Mouse (Mus musculus): Measurements from ENCODE around the gene Gm20388. TPM values are rescaled to one million over a fixed set of nuclear protein-coding genes. Genes with fewer than 3 reads are reported as not detected.

Gm20388 gene
- polyA plus RNA-seq, 1 experiment from 2014 or later, result not detected

DNA sequence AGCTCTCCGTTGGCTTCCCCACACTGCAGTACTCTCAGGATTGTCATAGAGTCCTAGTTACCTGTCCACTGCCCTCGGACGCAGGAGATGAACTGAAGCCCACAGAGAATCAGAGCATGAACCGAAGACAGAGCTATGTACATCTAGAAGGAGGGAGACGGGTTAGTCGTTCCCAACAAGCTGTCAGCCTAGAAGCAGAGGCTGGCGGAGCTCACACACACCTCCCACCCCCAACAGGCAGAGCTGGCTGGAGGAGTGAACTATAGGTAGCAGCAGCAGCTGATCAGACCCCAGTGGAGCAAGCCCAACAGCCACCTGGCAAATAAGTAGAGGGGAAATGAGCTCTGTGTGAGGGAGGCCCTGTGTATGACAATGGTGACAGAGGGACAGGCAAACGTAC lies 174.1 kb downstream of the Gm20388 start:
- H3K9ac ChIP-seq, result no peak overlapping the region
- H3K4me3 ChIP-seq, result no peak overlapping the region
- 81% methylated on average over 8 of the region's 8 CpGs for WGBS
- no peaks in the 10 kb centered on the region for H3K9me3 ChIP-seq
- ATAC-seq (ENCODE audit: extremely low read depth, insufficient number of reproducible peaks, low FRiP score, low TSS enrichment), result no peak
- H3K27me3 ChIP-seq (replicated peaks), result no peaks in the 10 kb centered on the region
- H3K4me1 ChIP-seq, result no peaks in the 10 kb centered on the region
- H3K4me2 ChIP-seq, result no peak overlapping the region
- no peak overlapping the region for H3K27ac ChIP-seq (replicated peaks)
- H3K36me3 ChIP-seq, result peaks cover 83% of the 10 kb centered on the region

- no peak overlapping the region for H3K4me2 ChIP-seq
Measured at GRCm38 (mm10) chr8:120089511-120089910, 178.9 kb downstream of the Gm20388 start.

GRCm38 (mm10) chr8:120091032-120091431 lies 180.4 kb downstream of the Gm20388 start:
- peaks cover 75% of the 10 kb centered on the region for H3K36me3 ChIP-seq
- no peaks in the 10 kb centered on the region for H3K27me3 ChIP-seq (replicated peaks)
- no peak overlapping the region for H3K4me2 ChIP-seq
- H3K27ac ChIP-seq (replicated peaks), result no peak overlapping the region
- WGBS, result 89% methylated on average over 3 of the region's 3 CpGs
- H3K4me1 ChIP-seq, result peaks cover 11% of the 10 kb centered on the region; the same call in 1 of the 2 replicates
- no peak for ATAC-seq (ENCODE audit: extremely low read depth, insufficient number of reproducible peaks, low FRiP score, low TSS enrichment)
- H3K9me3 ChIP-seq, result no peaks in the 10 kb centered on the region
- H3K9ac ChIP-seq, result no peak overlapping the region
- no peak overlapping the region for H3K4me3 ChIP-seq

More at GRCm38 (mm10) chr8:120089511-120089910, 178.9 kb downstream of the Gm20388 start:
- no peak overlapping the region for H3K9ac ChIP-seq
- no peak for ATAC-seq (ENCODE audit: extremely low read depth, insufficient number of reproducible peaks, low FRiP score, low TSS enrichment)
- WGBS, result 75% methylated on average over 7 of the region's 7 CpGs
- no peak overlapping the region for H3K27ac ChIP-seq (replicated peaks)
- no peaks in the 10 kb centered on the region for H3K9me3 ChIP-seq
- no peak overlapping the region for H3K4me3 ChIP-seq
- H3K4me1 ChIP-seq, result no peaks in the 10 kb centered on the region
- peaks cover 90% of the 10 kb centered on the region for H3K36me3 ChIP-seq
- no peaks in the 10 kb centered on the region for H3K27me3 ChIP-seq (replicated peaks)

DNA sequence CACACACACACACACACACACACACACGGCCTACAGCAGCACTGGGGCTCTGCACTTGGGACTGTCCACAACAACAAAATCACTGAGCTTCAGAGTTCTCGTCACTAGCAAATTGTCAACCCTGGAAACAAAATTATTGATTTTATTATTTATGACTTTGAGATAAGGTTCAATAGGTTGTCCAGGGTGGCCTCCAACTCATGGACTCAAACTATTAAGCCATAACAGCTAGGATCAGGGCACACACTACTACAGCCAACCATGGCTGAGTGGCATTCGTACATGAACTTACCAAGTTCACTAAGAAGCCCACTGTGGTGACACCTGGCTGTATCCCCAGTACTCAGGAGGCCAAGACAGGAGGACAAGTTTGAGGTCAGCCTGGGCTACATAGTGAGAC lies 182.5 kb downstream of the Gm20388 start:
- Histone ChIP-seq H3K9ac (no peak overlapping the region), H3K36me3 (peaks cover 54% of the 10 kb centered on the region), H3K27ac (replicated peaks) (no peak overlapping the region), H3K27me3 (replicated peaks) (no peaks in the 10 kb centered on the region), H3K4me2 (no peak overlapping the region), H3K9me3 (no peaks in the 10 kb centered on the region), H3K4me1 (peaks cover 11% of the 10 kb centered on the region; the same call in 1 of the 2 replicates), H3K4me3 (no peak overlapping the region)
- 94% methylated on average over 3 of the region's 3 CpGs for WGBS
- no peak for ATAC-seq (ENCODE audit: extremely low read depth, insufficient number of reproducible peaks, low FRiP score, low TSS enrichment)

DNA sequence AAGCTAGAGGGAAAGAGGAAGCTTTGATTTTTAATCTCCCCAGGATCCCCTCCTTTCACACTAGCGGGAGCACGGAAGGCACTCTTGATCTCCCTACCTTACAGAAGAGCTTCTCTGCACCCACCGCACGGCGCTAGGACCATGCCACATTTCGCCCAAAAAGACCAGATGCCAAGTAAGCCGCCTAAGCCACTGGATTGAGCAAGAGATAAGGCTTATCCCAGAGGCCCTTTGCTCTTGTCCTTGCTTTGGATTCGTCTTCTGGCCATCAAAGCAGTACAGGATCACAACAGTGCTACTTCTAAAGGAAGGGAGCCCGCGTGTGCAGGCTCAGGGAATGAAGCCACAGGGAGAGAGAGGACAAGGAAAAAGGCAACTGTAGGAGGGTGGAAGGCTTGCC lies 184.2 kb downstream of the Gm20388 start:
- Histone ChIP-seq H3K4me3 (no peak overlapping the region), H3K4me2 (no peak overlapping the region), H3K27ac (replicated peaks) (no peak overlapping the region), H3K9ac (no peak overlapping the region), H3K9me3 (no peaks in the 10 kb centered on the region), H3K4me1 (peaks cover 14% of the 10 kb centered on the region), H3K27me3 (replicated peaks) (no peaks in the 10 kb centered on the region), H3K36me3 (peaks cover 45% of the 10 kb centered on the region)
- no peak for ATAC-seq (ENCODE audit: extremely low read depth, insufficient number of reproducible peaks, low FRiP score, low TSS enrichment)
- 86% methylated on average over 10 of the region's 10 CpGs for WGBS

DNA sequence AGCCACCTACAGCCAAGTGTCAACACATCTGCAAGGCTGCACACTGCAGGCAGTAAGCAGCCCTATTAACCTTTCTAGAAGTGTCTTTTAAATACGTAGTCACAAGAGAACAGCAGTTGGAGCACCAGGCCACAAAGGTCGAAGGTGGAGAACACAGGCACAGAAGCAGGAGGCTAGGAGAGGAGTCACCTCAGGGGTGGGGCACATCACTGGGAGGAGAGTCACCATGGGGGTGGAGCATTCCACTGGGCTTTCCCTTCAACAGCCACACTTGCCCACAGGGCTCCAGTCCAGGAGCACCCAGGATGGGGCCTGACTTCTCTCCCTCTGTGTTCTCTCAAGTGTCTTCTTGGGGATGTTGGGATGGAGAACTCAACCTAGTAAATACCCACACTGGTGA lies 185.8 kb downstream of the Gm20388 start:
- H3K27me3 ChIP-seq (replicated peaks), result no peaks in the 10 kb centered on the region
- ATAC-seq (ENCODE audit: extremely low read depth, insufficient number of reproducible peaks, low FRiP score, low TSS enrichment), result no peak
- peaks cover 23% of the 10 kb centered on the region for H3K4me1 ChIP-seq
- no peak overlapping the region for H3K27ac ChIP-seq (replicated peaks)
- no peak overlapping the region for H3K4me2 ChIP-seq
- H3K9ac ChIP-seq, result no peak overlapping the region
- H3K4me3 ChIP-seq, result no peak overlapping the region
- H3K36me3 ChIP-seq, result peaks cover 30% of the 10 kb centered on the region
- no peaks in the 10 kb centered on the region for H3K9me3 ChIP-seq
- 67% methylated on average over 2 of the region's 2 CpGs for WGBS

GRCm38 (mm10) chr8:120100388-120101067 lies 189.9 kb downstream of the Gm20388 start:
- ATAC-seq (ENCODE audit: extremely low read depth, insufficient number of reproducible peaks, low FRiP score, low TSS enrichment), result no peak
- Histone ChIP-seq H3K36me3 (peaks cover 7% of the 10 kb centered on the region; the same call in 1 of the 2 replicates), H3K9ac (peak overlapping the region; percentile 95), H3K4me3 (peak overlapping the region; percentile 89), H3K27ac (replicated peaks) (peak overlapping the region; percentile 94), H3K4me2 (peak overlapping the region; percentile 96), H3K4me1 (peaks cover 32% of the 10 kb centered on the region), H3K27me3 (replicated peaks) (no peaks in the 10 kb centered on the region), H3K9me3 (no peaks in the 10 kb centered on the region)
- 4% methylated on average over 25 of the region's 25 CpGs for WGBS

DNA sequence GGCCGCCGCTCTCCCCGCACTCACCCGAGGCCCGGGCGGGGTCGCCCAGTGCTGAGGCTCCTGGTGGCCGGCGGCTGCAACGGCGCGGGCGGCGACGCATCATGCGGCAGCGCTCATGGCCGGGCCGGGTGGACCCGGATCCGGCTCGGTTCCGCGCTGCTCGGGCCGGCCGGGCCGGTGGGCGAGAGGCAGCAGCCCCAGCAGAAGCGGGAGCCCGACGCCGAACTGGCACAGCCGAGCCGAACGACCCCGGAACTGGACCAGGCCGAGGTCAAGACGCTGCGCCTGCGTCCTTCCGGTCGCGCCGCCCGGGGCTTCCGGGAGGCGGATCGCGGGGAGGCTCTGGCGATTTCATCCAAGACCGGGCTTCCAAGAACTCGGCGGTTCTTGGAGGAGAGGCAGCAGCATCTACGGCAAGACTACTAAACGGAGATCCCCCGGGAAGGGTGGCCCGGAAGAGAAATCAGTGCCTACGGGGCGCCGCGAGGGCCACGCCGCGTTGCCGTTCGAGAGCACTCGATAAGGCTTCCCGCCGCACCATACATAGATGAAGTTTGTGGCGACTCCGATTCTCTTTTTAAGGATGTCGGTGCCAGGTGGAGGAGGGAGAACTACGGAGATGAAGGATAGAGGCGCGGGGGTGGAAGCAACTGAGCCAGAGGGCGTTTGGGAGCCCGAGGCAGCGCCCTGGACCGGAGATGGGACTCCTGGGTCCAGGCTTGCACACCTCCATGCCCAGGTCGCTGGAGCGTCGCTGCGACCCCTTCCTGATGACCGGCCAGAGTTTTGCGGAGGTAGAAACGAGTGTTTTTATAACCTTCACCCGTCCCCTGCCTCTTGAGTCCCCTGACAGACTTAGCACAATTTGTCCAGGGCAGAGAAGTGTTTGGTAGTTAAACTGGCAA lies 190.7 kb downstream of the Gm20388 start, which contains the start of gene Zdhhc7:
Gene Zdhhc7, minus strand, starts transcription at position 415 of the 905 bp plus-strand sequence.
- Histone ChIP-seq H3K4me1 (peaks cover 36% of the 10 kb centered on the region), H3K4me3 (peak within 1 kb of the TSS; percentile 89), H3K36me3 (peaks cover 7% of the 10 kb centered on the region; the same call in 1 of the 2 replicates), H3K9me3 (no peaks in the 10 kb centered on the region), H3K27me3 (replicated peaks) (no peaks in the 10 kb centered on the region), H3K4me2 (peak within 1 kb of the TSS; percentile 96), H3K9ac (peak within 1 kb of the TSS; percentile 95), H3K27ac (replicated peaks) (peak within 1 kb of the TSS; percentile 94)
- under 1% methylated on average over 88 of the region's 88 CpGs for WGBS
- peak; percentile 56 for ATAC-seq (ENCODE audit: extremely low read depth, insufficient number of reproducible peaks, low FRiP score, low TSS enrichment)

DNA sequence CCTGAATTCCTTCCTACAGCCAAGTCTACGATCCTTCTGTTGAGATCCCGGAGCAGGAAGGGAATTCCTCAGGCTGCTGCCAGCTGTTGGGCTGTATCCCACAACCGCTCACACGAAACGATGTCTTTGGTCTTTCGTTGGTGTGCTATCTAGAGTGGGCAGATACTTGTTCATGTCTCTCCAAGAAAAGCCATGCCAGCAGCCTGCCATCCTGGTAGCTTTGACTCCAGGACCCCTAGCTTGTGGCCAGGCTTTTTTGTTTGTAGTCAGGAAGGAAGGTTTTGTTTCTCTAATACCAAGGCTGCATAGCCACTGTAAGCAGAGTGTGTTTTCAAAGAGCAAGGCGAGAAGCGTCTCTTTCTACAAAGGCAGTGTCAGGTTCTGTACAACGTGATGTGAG lies 193.3 kb downstream of the Gm20388 start:
- ATAC-seq (ENCODE audit: extremely low read depth, insufficient number of reproducible peaks, low FRiP score, low TSS enrichment), result no peak
- Histone ChIP-seq H3K27me3 (replicated peaks) (no peaks in the 10 kb centered on the region), H3K9ac (no peak overlapping the region), H3K9me3 (no peaks in the 10 kb centered on the region), H3K4me2 (no peak overlapping the region), H3K4me1 (peaks cover 44% of the 10 kb centered on the region), H3K27ac (replicated peaks) (peak overlapping the region; percentile 58), H3K36me3 (peaks cover 13% of the 10 kb centered on the region; the same call in 1 of the 2 replicates), H3K4me3 (no peak overlapping the region)
- WGBS, result 85% methylated on average over 9 of the region's 9 CpGs

GRCm38 (mm10) chr8:120104721-120105272 lies 194.2 kb downstream of the Gm20388 start:
- Histone ChIP-seq H3K4me2 (no peak overlapping the region), H3K9ac (no peak overlapping the region), H3K4me1 (peaks cover 40% of the 10 kb centered on the region), H3K36me3 (peaks cover 13% of the 10 kb centered on the region; the same call in 1 of the 2 replicates), H3K4me3 (no peak overlapping the region), H3K27ac (replicated peaks) (peak overlapping the region; percentile 48), H3K9me3 (no peaks in the 10 kb centered on the region), H3K27me3 (replicated peaks) (no peaks in the 10 kb centered on the region)
- 46% methylated on average over 9 of the region's 9 CpGs for WGBS
- no peak for ATAC-seq (ENCODE audit: extremely low read depth, insufficient number of reproducible peaks, low FRiP score, low TSS enrichment)

GRCm38 (mm10) chr8:120109149-120109548 lies 198.5 kb downstream of the Gm20388 start:
- Histone ChIP-seq H3K9ac (no peak overlapping the region), H3K36me3 (peaks cover 8% of the 10 kb centered on the region; the same call in 1 of the 2 replicates), H3K4me1 (peaks cover 25% of the 10 kb centered on the region), H3K4me3 (no peak overlapping the region), H3K27me3 (replicated peaks) (no peaks in the 10 kb centered on the region), H3K27ac (replicated peaks) (no peak overlapping the region), H3K4me2 (no peak overlapping the region), H3K9me3 (no peaks in the 10 kb centered on the region)
- ATAC-seq (ENCODE audit: extremely low read depth, insufficient number of reproducible peaks, low FRiP score, low TSS enrichment), result no peak
- WGBS, result 45% methylated on average over 3 of the region's 3 CpGs

All from heart, embryonic 13.5 days (tissue).